Mouse (Mus musculus) embryo, embryonic 11 days (tissue): Measurements from ENCODE around the gene Gpatch8.

Experiments used
- DNase-seq: peaks from one replicate; pipeline ENCODE4 v3.0.0-alpha.2; 2015

Gene Gpatch8

DNA sequence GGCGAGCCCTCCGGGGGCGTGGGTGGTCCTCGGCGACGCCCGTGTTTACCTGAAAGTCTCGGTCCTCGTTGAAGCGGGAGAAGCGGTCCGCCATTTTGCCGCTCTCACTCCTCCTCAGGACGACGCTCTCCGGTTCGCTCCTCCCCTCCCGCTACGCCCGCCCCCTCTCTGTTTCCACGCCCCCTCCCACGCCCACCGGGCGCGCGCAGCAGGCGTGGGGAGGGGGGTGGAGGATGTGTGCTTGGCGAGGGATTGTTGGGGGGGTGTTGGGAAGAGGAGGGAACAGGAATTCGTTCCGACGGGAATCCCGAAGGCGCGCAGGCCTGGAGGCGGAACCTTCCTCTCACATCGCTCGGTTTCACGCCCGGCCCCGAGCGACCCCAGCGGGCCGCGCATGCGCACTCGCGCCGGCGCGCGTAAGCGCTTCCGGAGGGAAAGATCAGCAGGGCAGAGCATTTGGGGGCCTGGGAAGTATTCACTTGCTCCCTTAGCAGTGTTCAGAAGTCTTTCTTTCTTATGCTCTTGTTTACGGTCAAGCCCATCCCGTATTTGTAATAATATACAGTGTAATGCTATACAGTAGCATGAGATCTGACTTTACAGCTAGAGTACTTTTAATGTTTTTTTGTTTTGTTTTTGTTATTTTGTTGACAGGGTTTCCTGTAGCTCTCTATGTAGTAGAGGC is at the start of gene Gpatch8:
Gpatch8 (minus strand) TSS at position 362 of the 685 bp plus-strand sequence.
- peak; percentile 97 for DNase-seq

- peak; percentile 71 for DNase-seq
Observed at GRCm38 (mm10) chr11:102604777-102605552, 48.8 kb upstream of the Gpatch8 start.

DNA sequence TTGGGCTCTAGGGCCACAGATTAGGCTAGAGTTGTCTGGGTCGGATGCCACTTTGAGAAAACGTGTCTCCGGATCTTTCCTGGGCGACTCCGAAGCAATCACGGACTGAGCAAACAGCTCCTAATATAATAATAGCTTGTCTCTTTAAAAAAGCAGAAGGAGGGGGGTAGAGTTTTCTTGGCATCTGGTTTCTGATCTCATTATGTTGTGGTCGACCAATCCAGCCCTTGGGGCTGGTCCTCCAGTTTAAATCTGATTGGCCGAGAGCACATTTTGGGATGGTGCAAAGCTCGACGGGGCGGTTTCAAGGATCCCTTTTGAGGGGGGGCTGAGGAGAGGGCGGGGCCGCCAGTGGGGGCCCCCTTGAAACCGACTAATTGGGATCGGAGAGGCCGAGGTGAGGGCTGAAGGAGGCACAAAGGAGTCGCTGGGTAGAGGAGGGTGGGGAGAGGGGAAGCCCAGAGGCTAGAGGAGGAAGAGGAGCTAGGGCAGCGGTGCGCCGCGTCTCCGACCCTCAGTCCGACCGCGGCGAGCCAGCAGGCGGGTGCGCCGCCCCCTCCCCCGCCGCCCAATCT is 47.9 kb upstream of the Gpatch8 start, which contains the start of gene Fzd2:
Fzd2 (plus strand) TSS at position 387 of the 575 bp plus-strand sequence.
- peak; percentile 98 for DNase-seq

DNA sequence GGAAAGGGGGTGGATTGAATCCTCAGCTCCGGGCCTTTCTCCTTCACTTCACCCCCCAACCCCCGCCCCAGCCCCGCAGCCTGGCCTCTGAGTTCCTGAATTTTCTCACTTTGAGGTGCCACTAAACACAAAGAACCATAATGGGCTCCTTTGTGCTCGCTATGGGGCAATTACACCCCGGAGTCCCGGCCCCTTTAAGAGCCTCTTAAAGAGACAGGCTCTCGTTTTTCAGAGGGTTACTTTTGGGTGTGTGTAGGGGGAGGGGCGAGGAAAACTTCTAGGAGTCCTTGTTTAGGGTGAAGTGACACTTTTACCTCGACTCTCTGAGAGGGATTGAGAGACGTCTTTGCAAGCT is 47.3 kb upstream of the Gpatch8 start:
- peak; percentile 93 for DNase-seq

- peak; percentile 84 for DNase-seq
Observed at GRCm38 (mm10) chr11:102602816-102603495, 46.8 kb upstream of the Gpatch8 start.

DNA sequence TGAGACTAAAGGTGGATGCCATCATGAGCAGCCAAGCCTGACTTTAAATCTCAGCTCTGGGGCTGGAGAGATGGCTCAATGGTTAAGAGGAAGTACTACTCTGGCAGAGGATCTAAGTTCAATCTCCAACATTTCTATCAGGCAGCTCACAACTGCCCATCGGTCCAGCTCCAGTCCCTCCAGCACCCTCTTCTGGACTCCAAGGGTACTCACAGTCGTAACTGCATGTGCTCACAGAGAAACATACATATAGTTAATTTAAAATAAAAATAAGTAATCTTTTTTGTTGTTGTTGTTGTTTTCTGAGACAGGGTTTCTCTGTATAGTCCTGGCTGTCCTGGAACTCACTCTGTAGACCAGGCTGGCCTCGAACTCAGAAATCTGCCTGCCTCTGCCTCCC is 43.7 kb upstream of the Gpatch8 start:
- no peak for DNase-seq

DNA sequence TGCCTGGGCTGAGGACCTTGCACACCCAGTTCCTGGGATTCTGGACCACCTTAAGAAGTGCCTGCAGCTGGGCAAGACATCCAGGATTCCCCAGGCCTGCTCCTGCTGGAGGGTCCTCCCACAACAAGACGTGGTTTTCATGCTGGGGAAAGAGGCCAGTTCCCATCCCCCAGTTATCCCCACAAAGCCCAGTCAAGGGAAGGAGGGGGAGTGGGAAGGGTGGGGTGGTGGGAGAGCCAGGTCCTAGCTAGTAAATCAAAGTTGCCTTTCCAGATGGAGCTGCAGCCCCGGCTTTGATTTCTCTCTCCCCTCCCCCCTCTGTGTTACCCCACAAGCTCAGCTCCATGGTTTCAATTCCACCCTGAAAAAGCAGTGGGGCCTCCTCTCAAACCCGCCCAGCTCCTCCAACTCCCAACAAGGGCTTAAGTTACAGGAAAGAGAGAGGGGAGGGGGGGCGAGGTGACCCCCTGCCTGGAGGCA is 39.2 kb upstream of the Gpatch8 start:
- DNase-seq, result peak; percentile 87

GRCm38 (mm10) chr11:102587554-102587953 is 31.4 kb upstream of the Gpatch8 start:
- no peak for DNase-seq

- DNase-seq, result no peak
Observed at GRCm38 (mm10) chr11:102586445-102587130, 30.4 kb upstream of the Gpatch8 start.

DNA sequence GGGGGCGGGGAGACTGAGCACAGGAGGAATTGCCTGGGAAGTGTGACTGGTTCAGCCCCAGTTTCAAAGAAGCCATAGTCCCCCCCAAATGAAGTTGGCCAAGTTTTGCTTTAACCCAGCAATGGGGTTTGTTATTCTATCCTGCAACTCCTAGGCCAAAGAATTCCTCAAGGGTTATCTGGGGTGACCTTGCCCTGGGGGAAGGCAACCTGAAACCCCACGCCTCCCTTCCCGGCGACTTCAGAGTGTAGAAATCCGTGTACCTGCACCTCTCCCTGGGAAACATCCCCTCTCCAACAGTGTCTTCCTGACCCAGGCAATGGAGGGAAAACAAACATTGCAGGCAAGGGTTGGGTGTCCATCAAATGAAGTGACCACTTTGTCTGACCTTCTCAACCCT is 26.5 kb upstream of the Gpatch8 start:
- DNase-seq, result no peak

DNA sequence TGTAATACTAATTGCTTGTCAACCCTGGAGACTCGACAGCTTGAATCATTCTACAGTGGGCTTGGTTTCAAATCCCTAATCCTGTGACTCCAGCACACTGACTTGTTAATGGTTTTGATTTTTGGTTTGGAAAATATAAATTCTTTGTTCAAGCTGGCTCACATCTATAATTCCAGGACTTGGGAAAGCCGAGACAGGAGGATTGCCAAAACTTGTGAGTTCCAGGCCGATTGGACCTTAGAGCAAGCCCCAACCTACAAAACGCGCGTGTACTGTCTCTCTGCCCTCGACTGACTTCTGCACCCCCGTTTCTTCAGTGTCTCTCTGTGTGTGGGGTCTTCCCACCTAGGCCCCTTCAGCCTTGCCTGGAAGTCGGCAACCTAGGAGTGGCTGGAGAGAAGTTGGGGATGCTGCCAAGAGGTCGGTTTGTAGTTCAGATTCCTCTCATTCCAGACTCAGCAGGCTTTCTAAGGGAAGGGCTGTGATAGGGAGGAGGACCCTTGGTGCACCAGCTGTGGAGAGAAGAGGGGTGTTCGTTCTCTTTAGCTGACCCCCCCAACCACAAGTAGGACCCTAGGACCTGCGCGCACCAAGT is 25.9 kb upstream of the Gpatch8 start:
- peak; percentile 39 for DNase-seq

GRCm38 (mm10) chr11:102581281-102582015 is 25.3 kb upstream of the Gpatch8 start:
- DNase-seq, result no peak

DNA sequence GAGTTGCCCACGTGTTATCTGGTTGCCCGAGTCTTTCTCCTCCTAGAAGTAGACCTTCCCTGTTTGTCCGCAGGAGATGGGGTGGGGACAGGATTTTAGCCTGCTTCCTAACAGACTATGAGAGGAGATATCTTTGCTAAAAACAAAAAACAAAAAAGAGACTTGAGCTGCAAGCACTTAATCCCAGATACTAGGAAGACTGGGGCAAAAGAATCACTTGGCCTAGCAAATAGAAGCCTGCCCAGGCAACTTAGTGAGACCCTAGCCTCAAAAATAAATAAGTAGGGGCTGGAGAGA is 23.8 kb upstream of the Gpatch8 start:
- no peak for DNase-seq

DNA sequence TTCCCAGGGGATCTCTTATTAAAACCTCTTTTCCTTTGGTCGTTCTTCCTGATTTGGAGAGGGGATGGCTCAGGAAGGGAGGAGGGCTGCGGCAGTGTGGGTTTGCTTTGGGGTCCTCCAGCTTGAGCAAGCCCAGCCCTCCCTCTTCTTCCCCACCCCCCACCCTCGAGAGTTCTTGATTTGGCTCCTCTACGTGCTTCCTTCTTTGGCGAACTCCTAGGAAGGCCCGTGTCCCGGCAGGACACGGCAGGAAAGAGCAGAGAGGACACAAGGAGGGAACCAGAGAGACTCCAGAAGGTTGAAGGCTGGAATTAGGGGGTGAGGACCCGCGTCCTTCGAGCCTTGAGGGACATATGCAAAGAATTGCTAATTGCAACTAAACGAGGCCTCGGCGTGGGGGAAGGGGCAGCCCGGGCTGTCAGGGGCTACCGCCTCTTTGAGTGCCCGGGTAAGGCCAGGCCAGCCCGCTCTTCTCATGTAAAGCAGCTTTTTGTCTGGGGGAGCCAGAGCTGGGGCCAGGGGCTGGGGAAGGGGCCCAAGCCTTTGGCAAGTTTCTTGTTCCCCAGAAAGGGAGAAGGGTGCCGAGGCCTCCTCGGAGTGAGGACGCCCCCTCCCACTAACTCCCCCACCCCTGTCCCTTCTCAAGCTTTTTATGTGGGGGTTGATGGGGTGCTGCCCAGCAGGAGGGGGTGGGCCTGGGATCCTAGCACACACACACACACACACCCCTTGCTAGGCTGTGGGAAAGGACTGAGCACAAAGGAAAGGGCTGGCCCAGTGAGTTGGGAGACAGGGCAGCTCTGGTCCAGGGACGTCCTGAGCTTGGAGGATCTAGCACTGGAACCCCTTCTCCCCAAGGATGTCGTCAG is 23.2 kb upstream of the Gpatch8 start, which contains the start of gene Gm11627:
Gm11627 (minus strand) TSS at position 297 of the 869 bp plus-strand sequence.
- DNase-seq, result peak; percentile 83

DNA sequence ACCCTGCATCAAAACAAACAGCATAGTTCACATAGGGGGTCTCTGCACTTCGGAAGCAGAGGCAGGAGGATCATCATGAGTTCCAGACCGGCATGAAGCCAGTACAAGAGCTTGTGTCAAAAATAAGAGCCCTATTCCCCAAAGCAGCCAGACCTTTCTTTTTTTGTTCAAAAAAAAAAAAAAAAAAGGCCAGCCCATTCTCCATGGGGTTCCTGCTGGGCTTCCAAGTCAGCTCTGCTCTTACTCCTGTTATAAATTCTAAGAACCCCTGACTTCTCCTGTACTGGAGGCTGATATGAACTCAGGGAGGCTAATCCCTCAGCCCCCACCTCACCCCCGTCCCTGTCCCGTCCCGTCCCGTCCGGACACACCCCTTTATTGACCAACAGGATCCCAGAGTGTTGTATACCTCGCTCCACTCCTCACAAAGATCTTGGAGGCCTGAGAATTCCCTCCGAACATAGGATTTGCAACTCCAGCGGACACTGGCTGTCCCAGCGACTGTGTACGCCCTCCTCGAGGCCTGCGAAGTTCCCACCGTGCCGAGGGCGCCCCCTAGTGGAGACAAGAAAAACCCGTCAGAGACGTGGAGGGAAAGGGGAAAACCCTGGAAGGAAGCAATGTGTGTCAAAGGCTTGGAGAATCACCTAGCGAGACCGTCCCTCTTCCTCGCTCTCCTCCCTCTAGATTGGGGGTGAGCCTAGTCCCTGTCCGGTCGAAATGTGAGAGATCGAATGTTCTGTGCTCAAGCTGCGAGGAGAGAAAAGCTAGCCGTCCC is 22.3 kb upstream of the Gpatch8 start:
- peak; percentile 89 for DNase-seq

GRCm38 (mm10) chr11:102576050-102576754 is 20.0 kb upstream of the Gpatch8 start:
- no peak for DNase-seq

- DNase-seq, result no peak
Observed at GRCm38 (mm10) chr11:102575034-102575433, 18.8 kb upstream of the Gpatch8 start.

- DNase-seq, result peak; percentile 95
Observed at GRCm38 (mm10) chr11:102572866-102573663, 16.9 kb upstream of the Gpatch8 start.
